Comparison of ENCODE assay signal across 9 mouse cellular contexts in the genomic region with DNA sequence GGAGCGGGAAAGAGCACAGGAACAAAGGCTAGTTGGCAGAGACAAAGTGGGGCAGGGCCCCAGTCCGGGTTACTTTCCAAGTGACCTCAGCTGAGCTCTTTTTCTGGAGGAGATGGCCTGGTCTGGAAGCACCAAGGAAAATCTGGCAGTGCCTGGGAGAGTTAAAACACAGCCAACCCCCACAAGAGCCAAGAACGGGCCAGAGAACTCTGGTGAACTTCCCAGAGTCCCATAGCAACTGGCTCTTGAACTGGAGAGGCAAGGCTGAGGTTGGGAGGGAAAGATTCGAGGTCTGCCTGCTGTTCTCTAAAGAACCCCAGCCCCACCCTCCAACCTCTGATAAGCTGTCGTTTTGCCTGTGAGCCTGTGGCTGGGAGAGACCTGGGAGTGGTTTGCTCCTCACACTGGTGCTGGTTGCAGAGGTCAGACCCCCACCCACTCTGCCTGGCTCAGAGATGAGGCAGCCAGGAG. TPM values are rescaled to one million over a fixed set of nuclear protein-coding genes. Genes with fewer than 3 reads are reported as not detected.
A peak's percentile ranks its signal among the peaks of the same experiment; 100 is the strongest.
DNase-seq lines count a peak whose midpoint lies in the region; ATAC-seq and TF ChIP-seq lines count a peak whose summit lies in the region.
"Had no signal": no experiment of that assay in that cellular context is flagged by ENCODE, and none has a peak within 500 bp of the region (broad histone marks: within the 10 kb centered on the region; RNA-seq: fewer than 3 reads in every experiment).

No protein-coding gene starts in this region.

- no peak for ATAC-seq in kidney, embryonic 15.5 days (replicated peaks; ENCODE audit: low FRiP score)
- no peak for ATAC-seq in forebrain, embryonic 13.5 days
- no peak for ATAC-seq in neural tube, embryonic 15.5 days (ENCODE audit: low FRiP score)

- peak; percentile 86 for DNase-seq in kidney, adult 2 months
- DNase-seq in 3T3-L1 (ENCODE audit: low read depth, low spot score) = peak; percentile 26
- DNase-seq in adrenal gland, postnatal 14 days = peak; percentile 68
- peak; percentile 58 to 69 for DNase-seq in heart, postnatal 14 days
- no peak for DNase-seq in retina, embryonic 14.5 days (ENCODE audit: low spot score)

- no peak overlapping the region for H3K4me2 ChIP-seq in kidney, embryonic 15.5 days
- no peak overlapping the region for H3K4me2 ChIP-seq in forebrain, embryonic 13.5 days
- H3K4me2 ChIP-seq in neural tube, embryonic 15.5 days = no peak overlapping the region

- no peaks in the 10 kb centered on the region for H3K36me3 ChIP-seq in kidney, adult 2 months (ENCODE audit: control insufficient read depth, insufficient read depth, low read length)
- H3K36me3 ChIP-seq in kidney, embryonic 15.5 days = no peaks in the 10 kb centered on the region
- H3K36me3 ChIP-seq in forebrain, embryonic 13.5 days (ENCODE audit: poor library complexity, severe bottlenecking) = no peaks in the 10 kb centered on the region
- H3K36me3 ChIP-seq in neural tube, embryonic 15.5 days = no peaks in the 10 kb centered on the region
- H3K36me3 ChIP-seq: G1E had no signal

- no peak overlapping the region for H3K9ac ChIP-seq in kidney, embryonic 15.5 days
- no peak overlapping the region for H3K9ac ChIP-seq in forebrain, embryonic 13.5 days
- H3K9ac ChIP-seq in neural tube, embryonic 15.5 days (replicated peaks) = no peak overlapping the region

- 43% methylated on average over 5 of the region's 5 CpGs for whole genome bisulfite sequencing in kidney, adult 2 months
- WGBS in kidney, embryonic 15.5 days = 53% methylated on average over 5 of the region's 5 CpGs
- WGBS in forebrain, embryonic 13.5 days = 68% methylated on average over 5 of the region's 5 CpGs
- 55% methylated on average over 5 of the region's 5 CpGs for WGBS in neural tube, embryonic 15.5 days

- TF ChIP-seq POLR2A in kidney, adult 2 months (IDR thresholded peaks at IDR 0.05; ENCODE audit: low read depth, low read length) = no peak

- TF ChIP-seq CTCF in kidney, adult 2 months (conservative IDR thresholded peaks at IDR 0.05; ENCODE audit: insufficient read depth, insufficient read length, low read depth, low read length) = no peak

- intact Hi-C loops in heart, postnatal 14 days (cut with DNase I) = no loop called here

- no peak overlapping the region for H3K4me3 ChIP-seq in kidney, adult 2 months (ENCODE audit: insufficient read depth, low read depth, low read length)
- H3K4me3 ChIP-seq in kidney, embryonic 15.5 days (replicated peaks) = no peak overlapping the region
- H3K4me3 ChIP-seq in forebrain, embryonic 13.5 days = no peak overlapping the region
- H3K4me3 ChIP-seq in neural tube, embryonic 15.5 days (replicated peaks) = no peak overlapping the region

- H3K4me1 ChIP-seq in kidney, adult 2 months (ENCODE audit: control insufficient read depth, insufficient read depth, low read length) = no peaks in the 10 kb centered on the region
- peaks cover 17% of the 10 kb centered on the region for H3K4me1 ChIP-seq in kidney, embryonic 15.5 days
- H3K4me1 ChIP-seq in forebrain, embryonic 13.5 days = no peaks in the 10 kb centered on the region
- no peaks in the 10 kb centered on the region for H3K4me1 ChIP-seq in neural tube, embryonic 15.5 days

- no peak overlapping the region for H3K27ac ChIP-seq in kidney, adult 2 months (ENCODE audit: insufficient read depth, low read depth, low read length)
- no peak overlapping the region for H3K27ac ChIP-seq in kidney, embryonic 15.5 days
- no peak overlapping the region for H3K27ac ChIP-seq in forebrain, embryonic 13.5 days
- H3K27ac ChIP-seq in neural tube, embryonic 15.5 days (replicated peaks) = no peak overlapping the region

- H3K9me3 ChIP-seq in kidney, embryonic 15.5 days (replicated peaks) = no peaks in the 10 kb centered on the region
- no peaks in the 10 kb centered on the region for H3K9me3 ChIP-seq in forebrain, embryonic 13.5 days (replicated peaks)
- no peaks in the 10 kb centered on the region for H3K9me3 ChIP-seq in neural tube, embryonic 15.5 days (replicated peaks)
- H3K9me3 ChIP-seq: G1E had no signal

- H3K27me3 ChIP-seq in kidney, adult 2 months (replicated peaks; ENCODE audit: control insufficient read depth, insufficient read depth, low read length) = no peaks in the 10 kb centered on the region
- H3K27me3 ChIP-seq in kidney, embryonic 15.5 days = no peaks in the 10 kb centered on the region
- H3K27me3 ChIP-seq in forebrain, embryonic 13.5 days = no peaks in the 10 kb centered on the region
- no peaks in the 10 kb centered on the region for H3K27me3 ChIP-seq in neural tube, embryonic 15.5 days (replicated peaks)

RNA-seq across cellular contexts. Expression of a gene that starts 50.5 kb away (rescaled TPM):
- polyA plus RNA-seq in kidney, adult 2 months (2012; rRNA removed) = 4.2 and 5.4 TPM in 2 replicates
- polyA plus RNA-seq in kidney, embryonic 15.5 days (2015; fragmentation: Nextera tagmentation; extraction: Ambion mirVana) = 10.9 and 12.0 TPM in 2 replicates
- total RNA-seq in adrenal gland, postnatal 14 days (2021) = 9.0 and 10.1 TPM in 2 replicates
- 10 to 100 TPM; 16.6 to 17.3 TPM for total RNA-seq in heart, postnatal 14 days (2021)
- 6.7 and 7.3 TPM in 2 replicates for polyA plus RNA-seq in forebrain, embryonic 13.5 days (2015; fragmentation: Nextera tagmentation; extraction: Ambion mirVana)
- polyA plus RNA-seq in neural tube, embryonic 15.5 days (2015; fragmentation: Nextera tagmentation; extraction: Ambion mirVana) = 7.0 and 8.0 TPM in 2 replicates
- polyA plus RNA-seq: G1E had no signal
